Mouse (Mus musculus): ENCODE measurements around the gene Exosc1. TPM values are rescaled to one million over a fixed set of nuclear protein-coding genes. Genes with fewer than 3 reads are reported as not detected.

Gene Exosc1
- total RNA-seq, 2 experiments from 2014 or later = 24.9 to 28.3 TPM

- no peak for DNase-seq (ENCODE audit: low spot score in 2 of 2)
These were observed 49.3 kb downstream of the Exosc1 start for GRCm38 (mm10) chr19:41883882-41884281.

- DNase-seq (ENCODE audit: low spot score in 2 of 2) = no peak
These were observed 51.4 kb downstream of the Exosc1 start for GRCm38 (mm10) chr19:41881842-41882241.

DNA sequence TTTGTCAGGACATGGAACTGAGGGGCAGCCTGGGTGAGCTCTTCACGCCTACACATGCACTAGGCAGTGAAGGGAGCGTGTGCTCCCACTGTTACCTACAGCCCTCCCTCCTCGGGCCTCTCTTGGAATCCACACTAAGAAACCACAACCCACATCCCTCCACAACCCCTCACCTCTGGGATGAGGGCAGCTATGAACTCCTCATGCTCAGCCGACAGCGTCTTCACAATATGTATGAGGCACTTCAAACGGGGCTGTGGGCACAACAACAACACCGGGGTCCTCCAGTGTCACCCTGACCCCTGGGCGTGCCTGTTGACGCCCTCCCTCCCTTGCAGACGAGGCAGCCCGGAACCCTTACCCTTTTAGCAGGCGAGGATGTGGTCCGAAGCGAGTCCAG lies 58.9 kb downstream of the Exosc1 start:
- no peak for DNase-seq (ENCODE audit: low spot score in 2 of 2)

Other genes starting within 250 kb of the Exosc1 start
- 100 to 1,000 TPM; 209 to 224 TPM for gene Slit1, start 189.8 kb downstream of the Exosc1 start, total RNA-seq (2021)
- gene Arhgap19, start 131.4 kb downstream of the Exosc1 start, total RNA-seq (2021) = 1 to 10 TPM; 2.6 to 2.9 TPM
- gene Frat1, start 103.5 kb downstream of the Exosc1 start, total RNA-seq (2021) = 10 to 100 TPM; 17.8 to 22.3 TPM
- 10 to 100 TPM; 12.9 to 13.1 TPM for gene Frat2, start 85.3 kb downstream of the Exosc1 start, total RNA-seq (2021)
- gene Rrp12, start 37.2 kb downstream of the Exosc1 start, total RNA-seq (2021) = 10 to 100 TPM; 31.8 to 32.2 TPM
- gene Pgam1, start 21.5 kb downstream of the Exosc1 start, total RNA-seq (2021) = 100 to 1,000 TPM; 541 to 553 TPM
- gene Zdhhc16, start 57 bp upstream of the Exosc1 start, total RNA-seq (2021) = 10 to 100 TPM; 34.6 to 38.8 TPM
- 10 to 100 TPM; 28.7 to 34.6 TPM for gene Mms19, start 47.7 kb upstream of the Exosc1 start, total RNA-seq (2021)
- gene Ubtd1, start 48.3 kb upstream of the Exosc1 start, total RNA-seq (2021) = 10 to 100 TPM; 13.4 to 14.6 TPM
- under 1 TPM in 1 of 2 experiments, not detected in 1; 0.30 TPM for gene Ankrd2, start 102.6 kb upstream of the Exosc1 start, total RNA-seq (2021)
- gene Hoga1, start 112.2 kb upstream of the Exosc1 start, total RNA-seq (2021) = 1 to 10 TPM; 8.7 to 9.4 TPM
- 1 to 10 TPM; 1.6 to 2.1 TPM for gene 4933411K16Rik, start 118.8 kb upstream of the Exosc1 start, total RNA-seq (2021)
- gene Morn4, start 152.9 kb upstream of the Exosc1 start, total RNA-seq (2021) = 10 to 100 TPM; 71.3 TPM
- gene Pi4k2a, start 157.0 kb upstream of the Exosc1 start, total RNA-seq (2021) = 10 to 100 TPM; 69.2 to 69.6 TPM
- gene Avpi1, start 195.6 kb upstream of the Exosc1 start, total RNA-seq (2021) = 10 to 100 TPM; 18.8 to 20.6 TPM
- gene Marveld1, start 214.0 kb upstream of the Exosc1 start, total RNA-seq (2021) = 1 to 10 TPM; 5.1 to 5.8 TPM
- 10 to 100 TPM; 90.6 to 94.5 TPM for gene Zfyve27, start 230.5 kb upstream of the Exosc1 start, total RNA-seq (2021)